Mouse (Mus musculus): ENCODE data around the gene Cenpm. TPM values are rescaled to one million over a fixed set of nuclear protein-coding genes. Genes with fewer than 3 reads are reported as not detected.

Cenpm gene
- polyA plus RNA-seq, 1 experiment from 2014 or later, result 23.2 TPM

DNA sequence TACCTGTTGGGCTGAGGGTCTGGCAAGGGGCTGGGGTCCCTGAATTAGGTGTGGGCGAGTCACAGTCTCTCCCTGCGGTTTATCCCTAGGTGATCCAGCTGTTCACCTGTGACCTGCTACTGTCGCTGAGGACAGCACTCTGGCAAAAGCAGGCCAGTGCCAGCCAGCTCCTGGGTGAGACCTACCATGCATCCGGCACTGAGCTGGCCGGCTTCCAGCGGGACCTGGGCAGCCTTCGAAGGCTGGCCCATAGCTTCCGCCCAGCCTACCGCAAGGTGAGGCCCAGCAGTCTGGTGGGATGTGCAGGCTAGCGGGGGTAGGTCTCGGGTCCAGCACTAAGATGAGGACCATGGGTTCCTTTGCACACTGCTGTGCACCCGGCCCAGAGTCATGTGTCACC, 45.0 kb downstream of the Cenpm start:
- 91% methylated on average over 12 of the region's 12 CpGs for WGBS
- H3K4me3 ChIP-seq (replicated peaks; ENCODE audit: low read depth, low read length), result no peak overlapping the region
- no peak for DNase-seq

DNA sequence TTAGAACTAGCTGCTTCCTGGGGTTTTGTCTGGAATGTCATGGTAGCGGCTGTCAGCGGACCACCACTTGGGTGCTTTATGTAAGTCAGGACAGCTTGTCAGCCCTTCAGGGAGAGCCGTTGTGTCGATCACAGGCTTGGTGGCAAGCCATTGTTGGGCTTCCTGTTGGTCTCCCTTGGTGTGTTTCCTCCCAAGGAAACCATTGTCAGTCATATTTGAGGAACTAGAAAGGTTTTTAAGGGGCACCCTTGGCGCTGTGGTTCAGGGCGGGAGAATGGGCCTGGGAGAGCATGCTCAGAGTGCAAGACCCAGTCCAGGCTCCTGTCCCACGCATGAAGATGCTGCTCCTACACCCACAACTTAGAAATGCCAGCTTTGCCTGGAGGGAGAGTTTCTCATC, 46.2 kb downstream of the Cenpm start:
- H3K9me3 ChIP-seq (ENCODE audit: control insufficient read depth, low read length), result no peaks in the 10 kb centered on the region
- H3K36me3 ChIP-seq (ENCODE audit: control insufficient read depth, insufficient read depth, low read length), result peaks cover 97% of the 10 kb centered on the region
- 95% methylated on average over 7 of the region's 7 CpGs for WGBS
- H3K4me2 ChIP-seq (ENCODE audit: low read length), result no peak overlapping the region
- H3K27me3 ChIP-seq (ENCODE audit: control insufficient read depth, insufficient read depth, low read length), result no peaks in the 10 kb centered on the region
- H3K27ac ChIP-seq (replicated peaks; ENCODE audit: low read depth, low read length), result no peak overlapping the region
- no peak for ATAC-seq (ENCODE audit: low FRiP score, low TSS enrichment)
- H3K4me3 ChIP-seq (replicated peaks; ENCODE audit: low read depth, low read length), result no peak overlapping the region
- DNase-seq, result no peak
- no peaks in the 10 kb centered on the region for H3K4me1 ChIP-seq (ENCODE audit: control insufficient read depth, insufficient read depth, low read length)
- no peak overlapping the region for H3K9ac ChIP-seq (replicated peaks; ENCODE audit: low read length)

More for the DNA sequence above, 45.0 kb downstream of the Cenpm start:
- H3K4me1 ChIP-seq (ENCODE audit: control insufficient read depth, insufficient read depth, low read length), result no peaks in the 10 kb centered on the region
- H3K27me3 ChIP-seq (ENCODE audit: control insufficient read depth, insufficient read depth, low read length), result no peaks in the 10 kb centered on the region
- H3K9me3 ChIP-seq (ENCODE audit: control insufficient read depth, low read length), result no peaks in the 10 kb centered on the region
- H3K9ac ChIP-seq (replicated peaks; ENCODE audit: low read length), result no peak overlapping the region
- no peak overlapping the region for H3K4me2 ChIP-seq (ENCODE audit: low read length)
- H3K36me3 ChIP-seq (ENCODE audit: control insufficient read depth, insufficient read depth, low read length), result peaks cover 97% of the 10 kb centered on the region
- no peak overlapping the region for H3K27ac ChIP-seq (replicated peaks; ENCODE audit: low read depth, low read length)
- ATAC-seq (ENCODE audit: low FRiP score, low TSS enrichment), result no peak

DNA sequence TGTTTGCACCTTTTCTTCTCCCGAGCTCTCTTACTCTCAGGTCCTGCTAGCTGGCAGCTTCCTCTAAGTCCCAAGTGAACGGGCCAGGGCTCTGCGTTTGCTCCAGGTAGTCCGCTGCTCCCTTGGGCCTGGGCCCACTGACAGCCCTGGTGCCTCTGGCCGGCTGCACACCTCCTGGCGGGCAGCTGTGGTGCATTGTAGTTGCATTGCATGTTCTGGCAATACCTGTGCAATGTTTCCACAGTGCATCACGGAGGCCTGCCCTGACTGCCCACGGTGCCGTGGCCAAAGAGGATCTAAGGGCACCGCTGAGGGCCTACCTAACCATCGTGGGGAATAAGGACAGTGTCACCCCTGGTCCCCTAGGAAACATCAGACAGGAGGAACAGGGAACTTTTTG, 46.6 kb downstream of the Cenpm start:
- Histone ChIP-seq H3K4me1 (ENCODE audit: control insufficient read depth, insufficient read depth, low read length) (no peaks in the 10 kb centered on the region), H3K27me3 (ENCODE audit: control insufficient read depth, insufficient read depth, low read length) (no peaks in the 10 kb centered on the region), H3K27ac (replicated peaks; ENCODE audit: low read depth, low read length) (no peak overlapping the region), H3K4me2 (ENCODE audit: low read length) (no peak overlapping the region), H3K9me3 (ENCODE audit: control insufficient read depth, low read length) (no peaks in the 10 kb centered on the region), H3K4me3 (replicated peaks; ENCODE audit: low read depth, low read length) (no peak overlapping the region), H3K36me3 (ENCODE audit: control insufficient read depth, insufficient read depth, low read length) (peaks cover 97% of the 10 kb centered on the region), H3K9ac (replicated peaks; ENCODE audit: low read length) (no peak overlapping the region)
- no peak for DNase-seq
- ATAC-seq (ENCODE audit: low FRiP score, low TSS enrichment), result no peak
- WGBS, result 93% methylated on average over 11 of the region's 11 CpGs

DNA sequence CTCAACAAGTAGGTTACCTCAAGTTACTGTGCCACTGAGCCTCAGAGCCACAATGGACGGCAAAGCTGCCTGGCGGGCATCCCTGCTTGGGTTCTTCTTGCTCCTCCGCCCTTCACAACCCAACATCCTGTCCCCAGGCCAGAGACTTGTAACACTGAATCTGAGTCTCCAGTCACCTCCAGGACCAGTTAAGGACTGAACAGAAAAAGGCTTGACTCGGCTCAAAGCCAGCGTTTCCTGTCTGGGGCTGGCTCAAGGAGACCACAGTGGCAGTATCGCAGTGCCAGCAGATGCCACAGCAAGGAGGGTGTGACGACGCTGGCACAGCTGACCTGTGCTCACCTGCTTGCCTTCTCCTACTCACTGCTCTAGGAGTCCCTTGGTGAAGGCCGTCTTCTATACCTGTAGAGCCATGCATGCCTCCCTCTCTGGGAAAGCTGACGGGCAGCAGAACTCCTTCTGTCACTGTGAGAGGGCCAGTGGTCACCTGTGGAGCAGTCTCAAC, 47.2 kb downstream of the Cenpm start:
- ATAC-seq (ENCODE audit: low FRiP score, low TSS enrichment), result no peak
- 93% methylated on average over 10 of the region's 10 CpGs for WGBS
- no peak overlapping the region for H3K4me2 ChIP-seq (ENCODE audit: low read length)
- H3K27me3 ChIP-seq (ENCODE audit: control insufficient read depth, insufficient read depth, low read length), result no peaks in the 10 kb centered on the region
- no peak overlapping the region for H3K4me3 ChIP-seq (replicated peaks; ENCODE audit: low read depth, low read length)
- no peak for DNase-seq
- no peak overlapping the region for H3K9ac ChIP-seq (replicated peaks; ENCODE audit: low read length)
- no peaks in the 10 kb centered on the region for H3K9me3 ChIP-seq (ENCODE audit: control insufficient read depth, low read length)
- H3K4me1 ChIP-seq (ENCODE audit: control insufficient read depth, insufficient read depth, low read length), result no peaks in the 10 kb centered on the region
- H3K27ac ChIP-seq (replicated peaks; ENCODE audit: low read depth, low read length), result no peak overlapping the region
- peaks cover 98% of the 10 kb centered on the region for H3K36me3 ChIP-seq (ENCODE audit: control insufficient read depth, insufficient read depth, low read length)

GRCm38 (mm10) chr15:82196300-82196699, 48.2 kb downstream of the Cenpm start:
- Histone ChIP-seq H3K36me3 (ENCODE audit: control insufficient read depth, insufficient read depth, low read length) (peaks cover 98% of the 10 kb centered on the region), H3K27ac (replicated peaks; ENCODE audit: low read depth, low read length) (no peak overlapping the region), H3K27me3 (ENCODE audit: control insufficient read depth, insufficient read depth, low read length) (no peaks in the 10 kb centered on the region), H3K9ac (replicated peaks; ENCODE audit: low read length) (no peak overlapping the region), H3K4me3 (replicated peaks; ENCODE audit: low read depth, low read length) (no peak overlapping the region), H3K9me3 (ENCODE audit: control insufficient read depth, low read length) (no peaks in the 10 kb centered on the region), H3K4me1 (ENCODE audit: control insufficient read depth, insufficient read depth, low read length) (no peaks in the 10 kb centered on the region), H3K4me2 (ENCODE audit: low read length) (no peak overlapping the region)
- no peak for DNase-seq
- WGBS, result 85% methylated on average over 12 of the region's 12 CpGs
- no peak for ATAC-seq (ENCODE audit: low FRiP score, low TSS enrichment)

GRCm38 (mm10) chr15:82192617-82193016, 51.9 kb downstream of the Cenpm start:
- 76% methylated on average over 8 of the region's 8 CpGs for WGBS
- Histone ChIP-seq H3K9me3 (ENCODE audit: control insufficient read depth, low read length) (no peaks in the 10 kb centered on the region), H3K4me3 (replicated peaks; ENCODE audit: low read depth, low read length) (no peak overlapping the region), H3K4me2 (ENCODE audit: low read length) (no peak overlapping the region), H3K9ac (replicated peaks; ENCODE audit: low read length) (no peak overlapping the region), H3K27me3 (ENCODE audit: control insufficient read depth, insufficient read depth, low read length) (no peaks in the 10 kb centered on the region), H3K27ac (replicated peaks; ENCODE audit: low read depth, low read length) (no peak overlapping the region), H3K36me3 (ENCODE audit: control insufficient read depth, insufficient read depth, low read length) (peaks cover 98% of the 10 kb centered on the region), H3K4me1 (ENCODE audit: control insufficient read depth, insufficient read depth, low read length) (no peaks in the 10 kb centered on the region)
- DNase-seq (no peak), ATAC-seq (ENCODE audit: low FRiP score, low TSS enrichment) (no peak)

DNA sequence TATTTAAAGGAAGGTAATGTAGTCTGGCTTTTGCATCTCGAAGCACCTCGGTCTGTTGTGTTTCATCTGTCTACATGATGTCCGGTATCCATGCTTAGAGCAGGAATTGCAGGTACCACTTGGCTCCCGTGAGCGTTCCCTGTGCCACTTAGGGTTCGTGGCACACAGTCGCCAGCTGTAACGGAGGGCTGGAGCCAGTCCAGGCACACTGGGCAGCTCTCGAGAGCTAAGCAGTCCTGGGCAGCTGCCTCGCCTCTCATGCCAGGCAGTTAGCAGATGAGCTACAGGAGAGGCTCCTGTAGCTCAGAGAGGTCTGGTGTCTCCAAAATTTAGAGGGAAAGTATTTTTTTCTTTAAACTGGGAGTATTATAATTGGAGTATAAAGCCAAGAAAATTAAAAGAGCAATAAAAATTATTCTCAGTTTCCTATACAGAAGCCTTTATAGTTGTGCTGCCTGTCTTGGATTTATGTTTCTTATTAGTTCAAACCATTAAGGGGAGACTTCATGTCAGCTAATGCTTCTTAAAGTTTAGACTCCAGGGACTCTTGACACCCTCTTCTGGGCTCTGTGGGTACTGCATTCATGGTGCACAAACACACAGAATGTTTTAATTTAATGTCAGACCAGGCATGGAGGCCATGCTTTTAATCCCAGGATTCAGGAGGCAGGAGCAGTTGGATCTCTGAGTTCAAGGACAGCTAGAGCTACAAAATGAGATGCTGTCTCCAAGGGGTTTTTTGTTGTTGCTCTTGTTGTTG, 55.9 kb downstream of the Cenpm start:
- DNase-seq, result peak; percentile 57
- ATAC-seq (ENCODE audit: low FRiP score, low TSS enrichment), result no peak
- Histone ChIP-seq H3K4me3 (replicated peaks; ENCODE audit: low read depth, low read length) (no peak overlapping the region), H3K27me3 (ENCODE audit: control insufficient read depth, insufficient read depth, low read length) (no peaks in the 10 kb centered on the region), H3K9ac (replicated peaks; ENCODE audit: low read length) (no peak overlapping the region), H3K9me3 (ENCODE audit: control insufficient read depth, low read length) (no peaks in the 10 kb centered on the region), H3K36me3 (ENCODE audit: control insufficient read depth, insufficient read depth, low read length) (peaks cover 99% of the 10 kb centered on the region), H3K4me1 (ENCODE audit: control insufficient read depth, insufficient read depth, low read length) (no peaks in the 10 kb centered on the region), H3K27ac (replicated peaks; ENCODE audit: low read depth, low read length) (no peak overlapping the region), H3K4me2 (ENCODE audit: low read length) (no peak overlapping the region)
- whole genome bisulfite sequencing, result 97% methylated on average over 10 of the region's 10 CpGs

- DNase-seq, result no peak
- no peak for ATAC-seq (ENCODE audit: low FRiP score, low TSS enrichment)
- H3K9ac ChIP-seq (replicated peaks; ENCODE audit: low read length), result no peak overlapping the region
- H3K36me3 ChIP-seq (ENCODE audit: control insufficient read depth, insufficient read depth, low read length), result peaks cover 99% of the 10 kb centered on the region
- no peak overlapping the region for H3K4me3 ChIP-seq (replicated peaks; ENCODE audit: low read depth, low read length)
- no peak overlapping the region for H3K4me2 ChIP-seq (ENCODE audit: low read length)
- no peak overlapping the region for H3K27ac ChIP-seq (replicated peaks; ENCODE audit: low read depth, low read length)
- H3K9me3 ChIP-seq (ENCODE audit: control insufficient read depth, low read length), result no peaks in the 10 kb centered on the region
- H3K27me3 ChIP-seq (ENCODE audit: control insufficient read depth, insufficient read depth, low read length), result no peaks in the 10 kb centered on the region
- WGBS, result 91% methylated on average over 1 of the region's 1 CpGs
- no peaks in the 10 kb centered on the region for H3K4me1 ChIP-seq (ENCODE audit: control insufficient read depth, insufficient read depth, low read length)
Measured at GRCm38 (mm10) chr15:82187924-82188323, 56.6 kb downstream of the Cenpm start.

GRCm38 (mm10) chr15:82187401-82187800, 57.1 kb downstream of the Cenpm start:
- no peaks in the 10 kb centered on the region for H3K27me3 ChIP-seq (ENCODE audit: control insufficient read depth, insufficient read depth, low read length)
- no peak overlapping the region for H3K4me2 ChIP-seq (ENCODE audit: low read length)
- ATAC-seq (ENCODE audit: low FRiP score, low TSS enrichment), result no peak
- H3K9me3 ChIP-seq (ENCODE audit: control insufficient read depth, low read length), result no peaks in the 10 kb centered on the region
- no peak for DNase-seq
- WGBS, result 93% methylated on average over 4 of the region's 4 CpGs
- H3K4me1 ChIP-seq (ENCODE audit: control insufficient read depth, insufficient read depth, low read length), result no peaks in the 10 kb centered on the region
- H3K9ac ChIP-seq (replicated peaks; ENCODE audit: low read length), result no peak overlapping the region
- H3K36me3 ChIP-seq (ENCODE audit: control insufficient read depth, insufficient read depth, low read length), result peaks cover 99% of the 10 kb centered on the region
- no peak overlapping the region for H3K4me3 ChIP-seq (replicated peaks; ENCODE audit: low read depth, low read length)
- no peak overlapping the region for H3K27ac ChIP-seq (replicated peaks; ENCODE audit: low read depth, low read length)

All from midbrain, embryonic 14.5 days (tissue).